Mouse (Mus musculus) hindbrain, embryonic 11.5 days (tissue): ENCODE measurements at regions not wholly inside any gene's neighbourhood (a gene's known extent, or its start where the extent isn't known, plus 50 kb on each side); places are given as distances from the start of the nearest gene placed in this dataset.

Source experiments
- ATAC-seq: fragments of 200-750 bp; cut with Nextera tagmentation; 2 replicates; pipeline ENCODE4 v1.8.0; 2017; ENCODE audit warnings: mild to moderate bottlenecking, moderate TSS enrichment, moderate library complexity; ENCODE audit not compliant: low FRiP score
- DNase-seq: peaks from one replicate; pipeline ENCODE4 v3.0.0-alpha.2; 2015; ENCODE audit warnings: low spot score
- H3K27ac ChIP-seq: fragments of 300-500 bp; sonication (generic); 2 replicates; pipeline ENCODE4 v1.5.1; 2014; ENCODE audit warnings: mild to moderate bottlenecking, low read depth, low read length
- H3K27me3 ChIP-seq: fragments of 300-500 bp; sonication (generic); 2 replicates; pipeline ENCODE4 v1.6.1; 2014; ENCODE audit warnings: mild to moderate bottlenecking, low read length, moderate library complexity, mixed read lengths; ENCODE audit not compliant: control insufficient read depth, insufficient read depth
- H3K36me3 ChIP-seq: fragments of 300-500 bp; sonication (generic); 2 replicates; pipeline ENCODE4 v1.6.1; 2014; ENCODE audit warnings: mild to moderate bottlenecking, low read length, moderate library complexity, mixed read lengths; ENCODE audit not compliant: control insufficient read depth, insufficient read depth
- H3K4me1 ChIP-seq: fragments of 300-500 bp; sonication (generic); replicated peaks from 2 replicates; pipeline ENCODE4 v1.6.1; 2014; ENCODE audit warnings: low read length, mixed read lengths; ENCODE audit not compliant: control insufficient read depth, insufficient read depth
- H3K4me2 ChIP-seq: fragments of 300-500 bp; sonication (generic); replicated peaks from 2 replicates; pipeline ENCODE4 v1.6.1; 2014; ENCODE audit warnings: mild to moderate bottlenecking, low read depth, low read length
- H3K4me3 ChIP-seq: fragments of 300-500 bp; sonication (generic); 2 replicates; pipeline ENCODE4 v1.5.1; 2014; ENCODE audit warnings: low read depth, low read length
- H3K9ac ChIP-seq: fragments of 300-500 bp; sonication (generic); 2 replicates; pipeline ENCODE4 v1.6.1; 2014; ENCODE audit warnings: low read depth, low read length
- H3K9me3 ChIP-seq: fragments of 300-500 bp; sonication (generic); 2 replicates; pipeline ENCODE4 v1.6.1; 2016; ENCODE audit warnings: low read length; ENCODE audit not compliant: control insufficient read depth
- WGBS: fragments of 180-500 bp; shearing (Covaris S2); extraction: QIAGEN DNeasy Blood & Tissue Kit; methylation state at CpG from one replicate; pipeline ENCODE4 v1.1.7; 2014; 5-methylcytosine and 5-hydroxymethylcytosine counted together

- ATAC-seq (no peak), DNase-seq (no peak)
- Histone ChIP-seq H3K36me3 (no peaks in the 10 kb centered on the region), H3K4me2 (no peak overlapping the region), H3K9ac (no peak overlapping the region), H3K4me1 (no peaks in the 10 kb centered on the region), H3K27ac (no peak overlapping the region), H3K9me3 (no peaks in the 10 kb centered on the region), H3K4me3 (no peak overlapping the region), H3K27me3 (no peaks in the 10 kb centered on the region)
- 81% methylated on average over 4 of the region's 4 CpGs for WGBS
Measured at GRCm38 (mm10) chr10:9047341-9047740, 161.5 kb upstream of the Sash1 start.

DNA sequence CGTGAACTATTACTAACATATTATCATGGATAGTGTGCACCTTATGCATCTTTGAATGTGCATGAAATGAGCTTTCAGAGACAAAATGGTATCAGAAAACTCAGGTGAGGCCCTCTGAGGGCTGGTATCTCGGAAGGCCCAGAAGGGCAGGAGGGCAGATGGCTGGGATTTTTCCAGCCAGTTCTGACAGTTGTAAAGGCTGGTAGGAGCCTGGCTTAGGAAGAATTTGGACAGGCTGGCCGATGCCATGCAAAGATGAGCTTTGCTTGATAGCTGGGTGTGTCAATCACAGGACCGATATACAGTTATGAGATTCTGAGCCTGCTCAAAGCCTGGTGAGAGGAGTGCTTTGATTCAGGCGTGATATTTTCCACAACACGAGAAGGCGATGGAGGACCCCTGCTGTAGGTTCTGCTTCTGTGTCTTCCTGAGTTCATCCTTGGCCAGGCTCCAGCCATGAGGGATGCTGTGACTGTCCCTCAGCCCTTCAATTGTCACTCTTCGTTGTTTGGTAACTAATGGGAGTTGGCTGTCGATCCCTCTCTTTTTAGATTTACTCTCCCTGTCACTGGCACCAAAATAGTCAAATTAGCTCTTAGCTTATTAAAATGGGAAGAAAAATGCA, 159.0 kb upstream of the Sash1 start:
- ATAC-seq, result no peak
- H3K4me1 ChIP-seq, result no peaks in the 10 kb centered on the region
- no peaks in the 10 kb centered on the region for H3K27me3 ChIP-seq
- no peaks in the 10 kb centered on the region for H3K36me3 ChIP-seq
- H3K4me3 ChIP-seq, result no peak overlapping the region
- no peak for DNase-seq
- 92% methylated on average over 9 of the region's 9 CpGs for WGBS
- no peaks in the 10 kb centered on the region for H3K9me3 ChIP-seq
- H3K27ac ChIP-seq, result no peak overlapping the region
- no peak overlapping the region for H3K9ac ChIP-seq
- no peak overlapping the region for H3K4me2 ChIP-seq

DNA sequence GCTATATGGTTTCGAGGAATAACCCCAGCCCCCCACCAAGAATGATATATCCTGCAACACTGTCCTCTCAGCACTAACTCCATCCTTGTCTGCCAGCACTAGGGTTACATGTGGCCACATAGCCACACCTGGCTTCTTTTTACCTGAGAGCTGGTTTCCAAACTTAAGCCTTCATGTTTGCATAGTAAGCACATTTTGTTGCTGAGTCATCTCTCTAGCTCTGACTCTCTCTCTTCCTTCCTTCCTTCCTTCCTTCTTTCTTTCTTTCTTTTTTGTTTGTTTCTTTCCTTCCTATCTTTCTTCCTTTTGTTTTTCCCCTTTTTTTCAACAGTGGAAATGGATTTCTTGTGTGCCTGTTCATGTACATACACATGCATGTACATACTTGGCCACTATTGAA, 157.6 kb upstream of the Sash1 start:
- ATAC-seq (no peak), DNase-seq (no peak)
- Histone ChIP-seq H3K4me2 (no peak overlapping the region), H3K27ac (no peak overlapping the region), H3K27me3 (no peaks in the 10 kb centered on the region), H3K9me3 (no peaks in the 10 kb centered on the region), H3K9ac (no peak overlapping the region), H3K36me3 (no peaks in the 10 kb centered on the region), H3K4me3 (no peak overlapping the region), H3K4me1 (no peaks in the 10 kb centered on the region)
- 95% methylated on average over 1 of the region's 1 CpGs for WGBS

DNA sequence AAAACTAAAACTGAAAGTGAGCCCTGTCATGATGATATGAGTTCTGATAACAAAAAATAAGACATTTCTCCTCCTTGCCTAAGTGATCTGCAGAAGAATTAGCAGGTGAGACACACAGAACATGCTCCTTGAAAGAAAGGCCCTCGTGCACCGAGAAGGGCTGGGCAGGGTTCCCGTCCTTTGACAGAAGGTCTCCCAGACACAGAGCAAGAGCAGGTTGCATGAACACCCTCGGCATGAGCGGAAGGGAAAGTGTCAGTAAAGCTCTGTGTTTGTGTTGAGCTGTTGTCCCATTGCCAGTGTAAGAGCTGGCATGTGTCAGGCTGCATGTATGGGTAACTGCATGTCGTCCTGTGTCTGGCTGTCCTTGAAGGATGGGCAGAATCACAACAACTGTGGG, 144.6 kb upstream of the Sash1 start:
- no peaks in the 10 kb centered on the region for H3K4me1 ChIP-seq
- H3K27ac ChIP-seq, result no peak overlapping the region
- ATAC-seq, result no peak
- no peaks in the 10 kb centered on the region for H3K36me3 ChIP-seq
- 87% methylated on average over 6 of the region's 6 CpGs for WGBS
- H3K4me3 ChIP-seq, result no peak overlapping the region
- no peak overlapping the region for H3K4me2 ChIP-seq
- H3K27me3 ChIP-seq, result no peaks in the 10 kb centered on the region
- DNase-seq, result no peak
- no peaks in the 10 kb centered on the region for H3K9me3 ChIP-seq
- no peak overlapping the region for H3K9ac ChIP-seq

DNA sequence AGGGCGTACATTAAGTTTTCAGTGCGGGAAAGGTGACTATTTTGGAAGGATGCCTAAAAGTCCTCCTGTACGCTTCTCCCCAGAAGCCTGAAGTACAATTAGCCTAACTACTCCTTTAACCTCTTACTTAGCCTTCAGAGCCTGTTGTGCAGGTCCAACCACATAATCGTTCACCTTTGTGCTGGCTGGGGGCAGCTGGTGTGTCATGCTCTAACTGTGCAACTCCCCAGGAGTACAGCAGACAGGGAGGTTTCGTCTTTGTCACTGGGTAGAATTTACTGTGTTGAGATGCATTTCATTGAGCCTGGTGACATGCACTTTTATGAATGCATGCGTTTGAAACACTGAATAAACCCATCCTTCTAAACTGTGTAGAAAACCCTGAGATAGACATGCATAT, 143.6 kb upstream of the Sash1 start:
- Histone ChIP-seq H3K9me3 (no peaks in the 10 kb centered on the region), H3K4me1 (no peaks in the 10 kb centered on the region), H3K4me3 (no peak overlapping the region), H3K9ac (no peak overlapping the region), H3K27ac (no peak overlapping the region), H3K4me2 (no peak overlapping the region), H3K27me3 (no peaks in the 10 kb centered on the region), H3K36me3 (no peaks in the 10 kb centered on the region)
- DNase-seq (no peak), ATAC-seq (no peak)
- WGBS, result 84% methylated on average over 6 of the region's 6 CpGs

DNA sequence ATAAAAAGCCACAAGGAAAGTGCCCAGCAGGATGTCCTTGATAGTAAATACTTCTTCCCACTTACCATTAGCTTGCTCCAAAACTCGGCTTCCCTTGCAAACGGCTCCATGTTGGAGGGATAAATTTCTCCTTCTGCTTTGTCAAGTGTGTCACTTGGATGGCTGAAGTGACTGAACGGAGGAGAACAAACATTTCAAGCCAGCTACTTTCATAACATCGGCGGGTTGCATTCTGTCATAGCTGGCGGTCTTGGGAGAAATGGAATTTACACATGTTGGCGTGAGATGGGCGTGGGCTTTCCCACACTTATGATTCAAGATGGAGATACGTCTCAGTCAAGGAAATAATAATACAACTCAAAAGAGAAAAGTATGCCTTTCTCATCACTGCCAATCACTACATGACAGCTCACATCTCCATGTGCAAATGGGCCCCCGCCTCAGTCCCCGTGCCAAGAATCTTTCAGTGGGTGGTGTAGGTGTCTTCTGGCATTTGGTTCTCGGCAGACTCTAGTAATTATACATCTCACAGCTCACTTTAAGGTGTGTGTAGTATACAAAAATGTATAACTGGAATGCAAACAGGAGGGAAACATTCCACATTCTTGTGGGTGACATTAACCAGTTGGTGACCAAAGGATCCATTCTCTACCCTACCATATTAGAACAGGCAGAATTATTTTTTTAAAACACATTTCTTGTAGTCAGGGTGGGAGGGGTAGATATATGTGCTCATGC, 141.4 kb upstream of the Sash1 start:
- Histone ChIP-seq H3K4me2 (no peak overlapping the region), H3K27ac (no peak overlapping the region), H3K4me1 (no peaks in the 10 kb centered on the region), H3K27me3 (no peaks in the 10 kb centered on the region), H3K4me3 (no peak overlapping the region), H3K9ac (no peak overlapping the region), H3K9me3 (no peaks in the 10 kb centered on the region), H3K36me3 (no peaks in the 10 kb centered on the region)
- DNase-seq, result no peak
- WGBS, result 91% methylated on average over 12 of the region's 12 CpGs
- no peak for ATAC-seq

DNA sequence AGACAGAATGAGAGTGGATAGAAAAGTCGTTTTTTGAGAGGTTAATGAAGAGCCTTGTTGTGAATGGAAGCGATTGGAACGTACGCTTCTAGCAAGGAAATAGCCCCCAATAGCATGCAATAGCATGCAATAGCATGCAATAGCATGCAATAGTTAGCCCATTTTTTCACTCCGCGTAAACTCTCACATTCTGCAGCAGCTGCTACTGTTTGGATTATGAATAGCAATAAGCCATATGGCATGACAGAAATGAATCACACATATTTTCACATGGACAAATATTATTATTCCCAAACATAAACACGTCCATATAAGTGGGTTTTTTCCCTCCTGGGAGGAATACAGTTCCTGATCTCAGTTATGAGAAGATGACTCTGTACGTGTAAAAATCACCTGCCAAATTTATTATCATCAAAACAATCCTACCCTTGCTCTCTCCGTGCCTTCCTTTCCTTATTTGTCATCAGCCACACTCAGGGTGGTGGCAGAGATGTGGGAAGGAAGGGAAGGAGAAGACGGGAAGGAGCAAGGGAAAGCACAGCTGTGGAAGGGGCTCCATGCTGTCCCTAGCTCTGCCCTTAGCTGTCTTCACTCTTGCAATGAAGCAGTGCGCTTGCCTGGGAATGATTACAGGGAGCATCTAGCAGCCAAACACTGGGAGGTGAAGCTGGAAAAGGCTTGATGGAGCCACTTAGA, 129.1 kb upstream of the Sash1 start:
- Histone ChIP-seq H3K27me3 (no peaks in the 10 kb centered on the region), H3K27ac (no peak overlapping the region), H3K4me3 (no peak overlapping the region), H3K4me2 (no peak overlapping the region), H3K4me1 (no peaks in the 10 kb centered on the region), H3K9me3 (no peaks in the 10 kb centered on the region), H3K9ac (no peak overlapping the region), H3K36me3 (no peaks in the 10 kb centered on the region)
- 85% methylated on average over 11 of the region's 11 CpGs for WGBS
- ATAC-seq, result no peak
- DNase-seq, result no peak

DNA sequence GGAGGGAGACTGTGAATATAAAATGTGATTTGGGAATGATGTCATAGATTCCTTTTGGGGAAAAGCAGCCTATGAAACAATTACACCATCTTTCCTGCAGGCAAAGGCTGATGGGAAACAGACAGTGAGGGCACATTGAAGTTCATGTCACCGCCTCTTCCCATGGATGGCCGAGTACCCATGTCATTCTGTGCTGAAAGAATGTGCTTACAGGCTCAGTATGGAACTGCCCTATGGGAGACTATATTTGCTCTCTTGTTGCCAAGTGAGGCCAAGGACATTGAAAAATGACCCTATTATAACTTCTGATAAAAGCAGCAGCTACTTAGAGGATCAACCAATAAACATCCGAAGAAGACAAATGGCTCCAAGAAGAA, 127.7 kb upstream of the Sash1 start:
- Histone ChIP-seq H3K27ac (no peak overlapping the region), H3K9me3 (no peaks in the 10 kb centered on the region), H3K27me3 (no peaks in the 10 kb centered on the region), H3K4me3 (no peak overlapping the region), H3K36me3 (no peaks in the 10 kb centered on the region), H3K4me1 (no peaks in the 10 kb centered on the region), H3K9ac (no peak overlapping the region), H3K4me2 (no peak overlapping the region)
- WGBS, result 56% methylated on average over 3 of the region's 3 CpGs
- ATAC-seq (peak; percentile 67), DNase-seq (peak; percentile 18)
